Mouse (Mus musculus): ENCODE data around the gene Med13. TPM values are rescaled to one million over a fixed set of nuclear protein-coding genes. Genes with fewer than 3 reads are reported as not detected.

Med13 gene
- 10.0 and 11.3 TPM in 2 replicates for polyA plus RNA-seq (2015; fragmentation: Nextera tagmentation; extraction: Ambion mirVana)

DNA sequence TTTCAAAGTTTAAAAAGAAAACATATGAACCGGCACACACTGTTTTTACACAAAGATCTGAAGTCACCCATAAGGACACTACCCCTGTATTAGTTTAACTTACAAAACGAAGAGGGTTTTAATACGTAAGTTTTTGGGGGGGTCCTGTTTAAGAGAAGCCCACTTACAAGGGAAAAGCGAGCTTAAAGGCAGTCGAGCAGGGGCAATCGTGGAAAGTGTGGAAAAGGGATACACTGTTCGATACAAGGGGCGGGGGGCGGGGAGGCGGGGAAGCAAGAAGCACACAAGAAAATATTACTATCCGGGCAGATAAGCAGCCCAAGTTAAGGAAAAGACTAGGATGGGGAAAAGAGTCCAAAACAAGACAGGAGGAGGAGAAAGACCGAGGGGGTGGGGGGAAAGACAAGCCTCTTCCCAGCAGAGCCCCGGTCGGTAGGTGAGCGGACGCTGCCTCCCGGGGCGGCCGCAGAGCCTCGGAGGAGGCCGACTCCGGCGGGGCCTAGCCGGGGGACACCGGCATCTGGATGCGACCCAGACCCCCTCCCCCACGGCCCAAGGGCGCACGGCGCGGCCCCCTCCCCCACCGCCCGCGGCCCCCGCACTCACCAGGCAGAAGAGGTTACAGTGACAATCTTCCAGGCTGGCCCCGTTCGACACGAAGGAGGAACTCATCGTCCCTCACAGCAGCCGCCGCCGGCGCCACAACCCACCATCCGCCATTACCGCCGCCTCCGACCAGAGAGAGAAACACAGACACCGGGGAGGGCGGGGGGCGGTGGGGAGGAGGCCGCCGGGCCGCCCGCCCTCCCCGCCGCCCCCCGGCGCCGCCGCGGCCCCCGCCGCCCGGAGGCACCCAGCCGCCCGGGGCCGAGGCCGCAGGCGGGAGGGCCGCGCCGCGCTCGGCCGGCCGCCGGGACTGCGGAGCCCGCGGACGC, at the start of gene Med13:
Med13 (minus strand) TSS at position 749 of the 935 bp plus-strand sequence.
- peak within 1 kb of the TSS; percentile 87 for H3K4me2 ChIP-seq (replicated peaks)

DNA sequence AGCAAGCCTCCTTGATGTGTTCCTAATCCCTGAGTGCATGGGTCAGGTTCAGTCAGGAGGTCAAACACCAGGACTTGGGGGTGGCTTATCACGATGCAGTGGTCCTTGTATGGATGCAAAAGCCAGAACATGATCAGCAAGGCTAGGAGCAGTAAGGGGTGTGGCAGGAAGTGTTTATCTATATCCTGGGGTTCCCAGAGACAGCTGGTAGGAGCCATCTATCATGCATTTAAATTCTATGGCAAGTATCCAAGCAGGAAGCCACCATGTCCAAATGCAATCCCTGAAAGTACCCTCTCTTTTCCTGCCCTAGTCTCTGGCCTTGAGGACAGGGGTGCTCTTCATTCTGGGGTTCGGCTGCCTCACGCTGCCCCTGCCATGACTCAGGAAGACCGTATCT, 47.2 kb upstream of the Med13 start:
- Histone ChIP-seq H3K4me3 (replicated peaks) (no peak overlapping the region), H3K36me3 (no peaks in the 10 kb centered on the region), H3K27ac (no peak overlapping the region), H3K9ac (replicated peaks) (no peak overlapping the region), H3K27me3 (no peaks in the 10 kb centered on the region), H3K4me1 (replicated peaks) (no peaks in the 10 kb centered on the region), H3K4me2 (replicated peaks) (no peak overlapping the region), H3K9me3 (no peaks in the 10 kb centered on the region)
- no peak for ATAC-seq
- 82% methylated on average over 4 of the region's 4 CpGs for WGBS

More for the DNA sequence above, at the start of gene Med13:
- Histone ChIP-seq H3K27me3 (no peaks in the 10 kb centered on the region), H3K36me3 (peaks cover 8% of the 10 kb centered on the region), H3K27ac (peak within 1 kb of the TSS; percentile 99), H3K4me1 (replicated peaks) (peaks cover 41% of the 10 kb centered on the region), H3K4me3 (replicated peaks) (peak within 1 kb of the TSS; percentile 97), H3K9ac (replicated peaks) (peak within 1 kb of the TSS; percentile 88), H3K9me3 (no peaks in the 10 kb centered on the region)
- ATAC-seq: peak; percentile 68
- WGBS: under 1% methylated on average over 71 of the region's 81 CpGs

DNA sequence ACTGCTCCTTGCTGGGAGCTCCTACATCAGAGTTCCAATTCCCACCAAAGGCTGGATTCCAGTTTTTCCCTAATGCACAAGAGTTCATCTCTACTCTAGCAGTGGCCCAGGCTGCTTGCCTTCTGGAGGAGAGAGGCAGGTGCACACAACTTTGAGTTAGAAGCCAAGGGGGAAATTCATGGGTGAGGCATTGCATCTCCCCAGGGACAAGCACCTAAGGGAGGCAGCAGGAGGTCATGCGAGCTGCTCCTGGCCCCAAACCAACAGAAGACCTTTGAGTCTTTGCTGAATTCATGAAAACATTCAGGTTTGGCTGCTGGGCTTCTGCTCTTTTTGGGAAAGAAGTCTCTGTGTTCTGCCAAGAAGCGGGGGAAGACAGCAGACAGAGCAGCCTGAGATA, 46.4 kb upstream of the Med13 start:
- Histone ChIP-seq H3K4me3 (replicated peaks) (no peak overlapping the region), H3K4me2 (replicated peaks) (no peak overlapping the region), H3K36me3 (no peaks in the 10 kb centered on the region), H3K4me1 (replicated peaks) (no peaks in the 10 kb centered on the region), H3K9me3 (no peaks in the 10 kb centered on the region), H3K9ac (replicated peaks) (no peak overlapping the region), H3K27ac (no peak overlapping the region), H3K27me3 (no peaks in the 10 kb centered on the region)
- 79% methylated on average over 2 of the region's 2 CpGs for WGBS
- no peak for ATAC-seq

DNA sequence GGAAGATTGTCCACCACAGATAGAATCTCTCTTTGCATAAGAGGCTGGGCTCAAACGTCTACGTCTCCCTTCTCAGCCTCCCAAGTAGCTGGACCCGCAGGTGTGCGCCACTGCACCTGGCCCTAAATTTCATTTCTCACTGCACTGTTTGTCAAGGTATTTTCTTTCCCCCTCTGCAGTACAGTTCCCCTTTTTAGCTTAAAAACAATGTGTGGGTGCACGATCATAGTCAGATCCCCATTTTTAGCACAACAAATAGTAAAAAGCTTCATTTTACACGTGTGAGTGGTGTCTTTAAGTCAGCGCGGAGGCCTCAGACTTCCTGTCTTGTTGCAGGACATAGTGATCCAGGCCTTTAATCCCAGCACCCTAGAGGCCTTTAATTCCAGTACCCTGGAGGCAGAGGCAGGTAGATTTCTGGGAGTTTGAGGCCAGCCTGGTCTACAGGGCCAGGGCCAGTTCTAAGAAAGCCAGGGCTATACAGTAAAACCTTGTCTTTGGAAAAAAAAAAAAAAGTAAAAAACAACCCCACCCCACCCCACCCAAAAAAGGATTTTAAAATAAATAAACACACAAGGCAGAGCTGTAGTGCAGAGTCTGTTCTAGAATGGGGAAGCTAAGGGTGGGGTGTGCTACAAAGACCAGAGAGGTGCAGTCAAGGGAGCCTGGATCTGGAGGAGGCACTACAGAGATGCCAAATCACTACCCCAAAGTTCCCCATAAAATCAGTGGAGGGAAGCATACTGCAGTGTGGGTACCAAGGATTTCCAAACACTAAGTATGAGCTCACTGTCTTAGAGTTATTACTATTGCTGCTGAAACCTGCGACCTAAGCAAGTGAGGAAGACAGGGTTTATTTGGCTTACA, 42.1 kb upstream of the Med13 start:
- Histone ChIP-seq H3K36me3 (no peaks in the 10 kb centered on the region), H3K27me3 (no peaks in the 10 kb centered on the region), H3K9me3 (no peaks in the 10 kb centered on the region), H3K4me1 (replicated peaks) (peaks cover 5% of the 10 kb centered on the region; the same call in 1 of the 2 replicates), H3K9ac (replicated peaks) (no peak overlapping the region), H3K4me2 (replicated peaks) (no peak overlapping the region), H3K4me3 (replicated peaks) (no peak overlapping the region), H3K27ac (no peak overlapping the region)
- ATAC-seq: no peak
- 93% methylated on average over 9 of the region's 9 CpGs for WGBS

DNA sequence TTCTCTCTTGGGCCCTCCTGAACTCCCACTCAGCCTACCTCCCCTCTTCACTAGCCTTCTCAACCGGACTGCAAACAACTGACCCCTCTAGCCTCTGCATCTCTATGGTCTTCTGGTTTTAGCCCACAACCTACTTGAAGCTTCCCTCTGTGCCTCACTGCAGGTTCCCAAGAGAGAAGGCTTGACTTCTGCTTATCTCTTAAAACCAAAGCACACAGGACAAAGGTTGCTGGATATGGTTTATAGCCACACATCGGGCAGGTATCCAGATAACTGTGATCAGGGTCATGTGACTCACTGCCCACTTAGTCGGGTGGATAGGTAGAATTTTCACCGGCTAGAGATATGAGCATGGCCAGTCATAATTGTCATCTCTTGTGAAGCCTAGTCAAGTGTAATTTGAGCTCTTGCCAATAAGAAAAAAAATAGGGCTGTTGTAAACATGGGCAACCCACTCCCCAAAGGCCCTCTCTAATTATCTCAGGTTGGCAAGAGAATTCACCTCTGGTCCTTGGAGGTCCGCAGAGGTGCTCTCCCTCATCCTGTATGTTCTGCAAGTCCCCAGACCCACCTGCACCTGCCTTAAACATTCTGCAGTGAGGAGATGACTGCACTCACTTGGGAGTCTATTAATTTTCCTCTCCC, 39.7 kb upstream of the Med13 start:
- H3K9me3 ChIP-seq: no peaks in the 10 kb centered on the region
- H3K4me1 ChIP-seq (replicated peaks): peaks cover 5% of the 10 kb centered on the region; the same call in 1 of the 2 replicates
- no peak overlapping the region for H3K4me2 ChIP-seq (replicated peaks)
- H3K9ac ChIP-seq (replicated peaks): no peak overlapping the region
- no peaks in the 10 kb centered on the region for H3K27me3 ChIP-seq
- no peak overlapping the region for H3K4me3 ChIP-seq (replicated peaks)
- no peak overlapping the region for H3K27ac ChIP-seq
- H3K36me3 ChIP-seq: no peaks in the 10 kb centered on the region
- 83% methylated on average over 5 of the region's 5 CpGs for WGBS
- ATAC-seq: no peak

DNA sequence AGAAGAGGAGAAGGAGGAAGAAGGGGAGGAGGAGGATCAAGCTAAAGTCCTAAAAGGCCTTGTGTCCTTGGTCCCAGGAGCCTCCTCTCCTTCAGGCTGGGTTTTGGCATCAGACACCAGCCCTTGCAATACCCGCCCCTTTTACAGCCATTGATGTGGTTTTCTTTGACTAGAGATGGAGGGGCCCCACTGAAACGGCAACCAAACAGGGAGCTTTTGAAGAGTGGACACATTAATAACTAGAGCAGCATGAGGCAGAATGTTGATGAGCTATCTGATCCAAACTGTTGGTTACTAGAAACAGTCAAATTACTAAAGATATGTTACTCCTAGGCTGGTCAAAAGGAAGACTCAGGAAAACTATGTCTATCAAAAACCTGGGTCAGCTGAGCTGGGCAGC, 39.1 kb upstream of the Med13 start:
- ATAC-seq: no peak
- 48% methylated on average over 2 of the region's 2 CpGs for WGBS
- peaks cover 5% of the 10 kb centered on the region; the same call in 1 of the 2 replicates for H3K4me1 ChIP-seq (replicated peaks)

DNA sequence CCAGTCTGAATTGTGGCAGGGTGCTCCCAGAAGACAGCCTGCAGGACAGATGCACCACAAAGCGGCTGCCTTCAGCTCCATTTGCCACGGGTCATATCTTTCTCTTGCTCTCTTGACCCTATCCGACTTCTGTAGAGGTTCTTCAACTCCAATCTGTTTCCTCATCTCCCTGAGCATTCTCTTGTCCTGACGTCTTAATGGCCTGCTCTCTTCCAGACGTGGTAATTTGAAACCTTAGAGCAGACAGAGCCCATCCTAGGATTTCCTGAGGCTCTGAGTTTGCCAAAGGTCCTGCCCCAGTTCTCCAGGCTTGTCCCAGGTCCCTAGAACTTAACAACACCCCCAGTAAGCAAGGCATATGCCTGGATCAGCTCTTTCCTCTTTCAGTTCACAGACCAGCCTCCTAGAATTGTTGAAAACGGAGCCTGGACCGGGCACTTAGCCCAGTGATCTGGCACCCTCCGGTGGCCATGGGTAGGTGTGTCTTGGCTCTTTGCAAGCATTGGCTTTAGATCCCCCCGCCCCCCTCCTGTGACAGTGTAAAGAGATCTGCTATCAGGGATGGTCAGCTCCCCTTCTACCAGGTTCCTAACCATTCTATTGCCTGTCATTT, 38.2 kb upstream of the Med13 start:
- Histone ChIP-seq H3K9ac (replicated peaks) (0 out of 2 replicates have a peak overlapping the region, but pooled peaks have one; percentile 5), H3K27me3 (no peaks in the 10 kb centered on the region), H3K9me3 (no peaks in the 10 kb centered on the region), H3K4me2 (replicated peaks) (no peak overlapping the region), H3K4me3 (replicated peaks) (no peak overlapping the region), H3K27ac (no peak overlapping the region; the same call in 1 of the 2 replicates), H3K4me1 (replicated peaks) (peaks cover 5% of the 10 kb centered on the region; the same call in 1 of the 2 replicates), H3K36me3 (no peaks in the 10 kb centered on the region)
- 10% methylated on average over 9 of the region's 9 CpGs for WGBS
- no peak for ATAC-seq

More for the DNA sequence above, 39.1 kb upstream of the Med13 start:
- Histone ChIP-seq H3K4me3 (replicated peaks) (no peak overlapping the region), H3K9me3 (no peaks in the 10 kb centered on the region), H3K27me3 (no peaks in the 10 kb centered on the region), H3K27ac (no peak overlapping the region), H3K9ac (replicated peaks) (no peak overlapping the region), H3K4me2 (replicated peaks) (no peak overlapping the region), H3K36me3 (no peaks in the 10 kb centered on the region)

DNA sequence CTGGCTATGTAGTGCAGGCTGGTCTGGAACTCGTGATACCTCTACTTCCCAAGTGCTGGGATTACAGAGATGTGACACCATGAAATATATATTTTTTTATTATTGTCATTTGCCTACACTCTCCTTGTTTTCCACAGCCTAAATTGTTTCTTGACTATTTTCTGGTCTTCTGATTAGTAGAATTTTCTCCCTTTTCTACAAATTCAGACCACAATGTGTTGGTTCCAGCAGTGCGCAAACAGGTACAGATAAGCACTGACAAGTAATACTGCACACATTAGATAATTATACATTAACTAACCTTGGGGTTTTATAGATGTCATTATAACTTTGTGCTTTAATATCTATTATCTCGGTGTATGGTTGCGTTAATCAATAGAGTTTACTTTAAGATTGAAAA, 37.7 kb upstream of the Med13 start:
- no peak for ATAC-seq
- 93% methylated on average over 4 of the region's 4 CpGs for WGBS

DNA sequence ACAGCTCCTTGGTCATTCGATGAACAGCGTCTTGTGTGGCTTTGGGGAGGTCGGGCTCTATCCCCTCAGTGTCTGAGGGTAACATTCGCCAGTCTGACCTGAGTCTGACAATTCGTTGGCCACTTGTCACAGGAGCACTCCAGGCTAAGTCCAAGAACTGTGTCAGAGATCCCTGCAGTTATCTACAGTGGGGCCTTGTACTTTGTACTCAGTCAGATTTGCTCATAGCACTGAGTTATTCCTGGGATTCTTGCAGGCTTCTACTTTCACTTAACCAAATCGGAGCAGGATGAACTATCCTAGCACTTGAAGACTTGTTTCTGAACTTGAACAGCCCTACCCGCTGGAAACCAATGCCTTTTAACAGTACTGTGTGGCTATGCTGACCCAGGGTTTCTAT, 34.3 kb upstream of the Med13 start:
- Histone ChIP-seq H3K27ac (no peak overlapping the region), H3K4me3 (replicated peaks) (no peak overlapping the region), H3K4me1 (replicated peaks) (peaks cover 15% of the 10 kb centered on the region), H3K36me3 (no peaks in the 10 kb centered on the region), H3K27me3 (no peaks in the 10 kb centered on the region), H3K9ac (replicated peaks) (no peak overlapping the region), H3K4me2 (replicated peaks) (no peak overlapping the region), H3K9me3 (no peaks in the 10 kb centered on the region)
- ATAC-seq: no peak
- 91% methylated on average over 7 of the region's 7 CpGs for WGBS

More for the DNA sequence above, 37.7 kb upstream of the Med13 start:
- H3K9me3 ChIP-seq: no peaks in the 10 kb centered on the region
- no peak overlapping the region for H3K9ac ChIP-seq (replicated peaks)
- no peak overlapping the region for H3K4me3 ChIP-seq (replicated peaks)
- H3K27me3 ChIP-seq: no peaks in the 10 kb centered on the region
- no peaks in the 10 kb centered on the region for H3K36me3 ChIP-seq
- H3K4me2 ChIP-seq (replicated peaks): no peak overlapping the region
- H3K27ac ChIP-seq: no peak overlapping the region
- peaks cover 5% of the 10 kb centered on the region; the same call in 1 of the 2 replicates for H3K4me1 ChIP-seq (replicated peaks)

DNA sequence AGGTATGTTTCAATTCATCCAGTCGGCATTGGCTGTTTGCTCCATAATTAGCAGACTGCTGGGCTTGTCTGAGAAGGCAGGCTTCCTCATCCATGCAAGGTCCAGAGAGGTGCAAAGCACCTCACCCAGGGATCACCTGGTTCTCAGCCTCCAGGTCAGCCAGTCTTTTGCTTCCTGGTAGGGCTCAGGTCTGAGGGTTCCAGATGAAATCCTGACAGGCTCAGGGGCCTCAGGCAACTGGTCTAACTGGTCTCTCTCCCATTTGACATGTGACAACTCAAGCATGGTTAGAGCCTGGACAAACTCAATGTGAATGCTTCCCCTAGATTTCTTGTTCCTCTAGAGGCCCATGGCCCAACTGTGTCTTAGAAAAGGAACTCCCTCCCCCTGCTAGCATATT, 32.9 kb upstream of the Med13 start:
- Histone ChIP-seq H3K4me1 (replicated peaks) (peaks cover 14% of the 10 kb centered on the region), H3K4me2 (replicated peaks) (no peak overlapping the region), H3K36me3 (no peaks in the 10 kb centered on the region), H3K4me3 (replicated peaks) (no peak overlapping the region), H3K27ac (no peak overlapping the region), H3K27me3 (no peaks in the 10 kb centered on the region), H3K9me3 (no peaks in the 10 kb centered on the region), H3K9ac (replicated peaks) (no peak overlapping the region)
- ATAC-seq: no peak
- WGBS: 80% methylated on average over 1 of the region's 1 CpGs

DNA sequence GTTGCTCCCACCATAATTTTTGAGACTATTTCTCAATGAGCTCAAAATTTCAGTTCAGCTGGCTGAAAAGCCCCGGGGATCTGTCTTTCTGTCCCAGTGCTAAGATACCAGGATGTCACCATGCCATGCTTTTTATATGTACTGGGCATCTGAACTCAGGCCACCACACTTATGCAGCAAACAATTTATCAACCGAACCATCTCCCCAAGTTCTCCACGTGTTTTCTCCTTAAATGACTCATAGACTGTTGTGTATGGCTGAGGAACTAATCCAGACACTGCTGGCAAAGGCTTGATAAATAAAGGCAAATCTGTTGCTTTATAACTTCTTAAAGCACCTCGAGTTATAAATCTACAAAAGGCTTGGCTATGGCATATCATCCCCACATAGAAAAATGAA, 32.1 kb upstream of the Med13 start:
- Histone ChIP-seq H3K9me3 (no peaks in the 10 kb centered on the region), H3K27me3 (no peaks in the 10 kb centered on the region), H3K27ac (no peak overlapping the region), H3K36me3 (no peaks in the 10 kb centered on the region), H3K4me2 (replicated peaks) (no peak overlapping the region), H3K4me3 (replicated peaks) (no peak overlapping the region), H3K9ac (replicated peaks) (no peak overlapping the region), H3K4me1 (replicated peaks) (peaks cover 14% of the 10 kb centered on the region)
- 86% methylated on average over 4 of the region's 4 CpGs for WGBS
- no peak for ATAC-seq

Measured in midbrain, embryonic 13.5 days (tissue).